Mouse (Mus musculus) cerebellum, postnatal 4 days (tissue): ENCODE data around the gene Dhrs7.
A peak's percentile ranks its signal among the peaks of the same experiment; 100 is the strongest.
"Not testable (repeated sequence)": the region's sequence is repeated elsewhere in the genome, so short reads cannot be mapped to it uniquely, and the experiment has no call there.

ENCODE experiments used
- DNase-seq, 2 experiments: peaks; one replicate each; pipeline ENCODE4 v3.0.0; 2022; ENCODE audit warnings: low spot score in 2 of 2, mixed read lengths in 1 of 2

Gene Dhrs7

DNA sequence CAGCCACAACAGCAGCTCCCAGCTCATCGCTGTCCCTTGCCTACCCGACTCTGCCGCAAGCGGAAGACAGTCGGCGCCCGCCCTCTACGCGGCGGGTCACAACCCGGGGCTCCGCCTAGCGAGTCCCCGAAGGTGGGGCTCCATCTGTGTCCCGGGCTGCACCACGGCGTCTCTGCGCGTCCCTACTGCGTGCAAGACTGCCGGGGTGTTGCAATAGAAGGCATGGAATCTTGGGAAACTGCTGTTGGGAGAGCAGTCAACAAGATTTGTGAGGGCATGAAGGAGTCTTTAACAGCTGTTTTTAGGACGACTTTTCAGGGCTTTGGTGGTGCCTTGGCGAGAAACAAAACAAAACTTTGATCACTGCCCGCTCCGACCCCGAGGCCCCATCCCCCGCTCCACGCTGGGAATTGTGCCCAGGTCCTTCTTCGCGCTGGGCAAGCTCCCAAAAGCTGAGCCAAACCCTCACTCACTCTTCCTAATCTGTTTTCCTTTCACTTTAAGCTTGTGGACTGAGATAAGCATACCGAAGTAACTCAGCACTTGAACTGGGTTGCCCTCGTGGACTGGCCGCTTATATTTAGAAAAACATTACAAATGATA lies at the start of gene Dhrs7:
Gene Dhrs7, minus strand, starts transcription at position 175 of the 603 bp plus-strand sequence.
- DNase-seq, result peak; percentile 41 to 80

DNA sequence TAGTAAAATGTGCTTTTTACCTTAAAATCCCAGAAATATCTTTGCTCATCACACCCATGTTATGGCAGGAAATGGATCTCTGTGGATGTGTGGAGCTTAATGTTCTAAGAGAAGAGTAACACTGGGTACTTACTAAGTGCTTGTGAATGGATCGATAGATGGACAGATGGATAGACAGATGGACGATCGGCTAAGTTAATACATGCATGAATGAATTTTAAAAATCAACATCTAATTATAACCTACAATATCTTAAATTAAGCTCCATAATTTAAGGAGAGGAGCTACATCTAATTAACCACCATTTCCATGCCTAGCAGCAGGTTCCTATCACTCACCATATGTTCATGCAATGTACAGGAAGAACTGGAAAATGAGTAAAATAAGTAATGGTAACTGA lies 45.3 kb upstream of the Dhrs7 start:
- no peak for DNase-seq

- no peak for DNase-seq
These were observed 39.4 kb upstream of the Dhrs7 start for GRCm38 (mm10) chr12:72704068-72704467.

GRCm38 (mm10) chr12:72700013-72700412 lies 35.3 kb upstream of the Dhrs7 start:
- DNase-seq, result no peak

DNA sequence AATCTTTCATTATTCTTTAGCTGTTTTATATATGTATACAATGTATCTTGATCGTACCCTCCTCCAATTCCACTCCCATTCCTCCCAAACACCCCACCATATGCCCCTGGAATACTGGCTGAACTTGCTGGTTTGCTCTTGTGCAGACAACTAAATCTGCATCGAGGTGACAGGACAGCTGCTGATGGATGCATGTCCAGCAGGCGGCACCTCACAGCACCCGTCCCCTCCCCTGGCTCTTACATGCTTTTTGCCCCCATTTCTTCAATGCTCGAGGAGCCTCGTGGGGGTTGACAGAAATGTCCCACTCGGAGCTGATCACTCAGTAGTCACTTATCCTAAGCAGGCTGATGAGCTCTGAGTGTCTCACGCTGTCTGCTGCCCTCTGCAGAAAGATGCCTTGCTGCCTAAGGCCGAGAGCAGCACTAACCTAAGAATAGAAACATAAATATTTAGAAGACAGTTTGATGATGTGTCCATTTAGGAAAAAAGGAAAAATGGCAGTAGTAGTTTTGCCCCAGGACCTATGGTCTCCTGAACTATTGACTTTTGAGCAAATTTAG lies 30.3 kb upstream of the Dhrs7 start:
- peak in 1 of 2 experiments; percentile 11 for DNase-seq

- DNase-seq, result peak in 1 of 2 experiments; percentile 16
These were observed 29.7 kb upstream of the Dhrs7 start for GRCm38 (mm10) chr12:72694438-72694837.

DNA sequence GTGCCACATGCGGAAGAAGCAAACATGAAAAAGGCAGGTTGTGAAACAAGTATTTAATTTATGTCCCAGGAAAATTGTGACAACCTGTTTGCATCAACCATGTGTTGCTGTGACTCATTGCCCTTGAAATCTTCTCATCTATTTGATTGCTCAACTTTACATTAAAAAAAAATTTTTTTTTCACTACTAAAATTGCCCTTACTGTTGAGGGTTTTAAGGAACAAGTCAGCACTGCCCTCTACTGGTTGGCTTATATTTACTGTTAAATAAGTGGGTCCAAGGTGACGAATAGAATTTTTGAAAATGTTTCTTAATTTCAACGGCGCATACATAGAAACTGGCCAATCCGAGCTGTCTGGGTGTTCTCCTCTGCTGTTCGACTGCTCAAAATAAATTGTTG lies 29.2 kb upstream of the Dhrs7 start:
- no peak for DNase-seq

GRCm38 (mm10) chr12:72688281-72688680 lies 23.6 kb upstream of the Dhrs7 start:
- DNase-seq, result not testable (repeated sequence)

- DNase-seq, result not testable (repeated sequence)
These were observed 23.0 kb upstream of the Dhrs7 start for GRCm38 (mm10) chr12:72687741-72688140.

DNA sequence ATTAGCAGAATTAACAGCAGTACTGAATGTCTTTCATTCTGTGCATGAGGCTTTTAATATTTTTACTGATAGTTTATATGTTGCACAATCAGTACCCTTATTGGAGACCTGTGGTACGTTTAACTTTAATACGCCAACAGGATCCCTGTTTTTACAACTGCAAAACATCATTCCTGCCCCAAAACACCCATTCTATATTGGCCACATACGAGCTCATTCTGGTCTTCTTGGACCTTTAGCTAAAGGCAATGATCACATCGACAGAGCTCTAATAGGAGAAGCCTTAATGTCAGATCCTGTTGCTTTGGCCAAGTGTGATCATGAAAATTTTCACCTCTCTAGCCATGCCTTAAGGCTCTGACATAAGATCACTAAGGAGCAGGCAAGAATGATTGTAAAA lies 21.9 kb upstream of the Dhrs7 start:
- DNase-seq, result not testable (repeated sequence)

GRCm38 (mm10) chr12:72683612-72684011 lies 18.9 kb upstream of the Dhrs7 start:
- no peak for DNase-seq

DNA sequence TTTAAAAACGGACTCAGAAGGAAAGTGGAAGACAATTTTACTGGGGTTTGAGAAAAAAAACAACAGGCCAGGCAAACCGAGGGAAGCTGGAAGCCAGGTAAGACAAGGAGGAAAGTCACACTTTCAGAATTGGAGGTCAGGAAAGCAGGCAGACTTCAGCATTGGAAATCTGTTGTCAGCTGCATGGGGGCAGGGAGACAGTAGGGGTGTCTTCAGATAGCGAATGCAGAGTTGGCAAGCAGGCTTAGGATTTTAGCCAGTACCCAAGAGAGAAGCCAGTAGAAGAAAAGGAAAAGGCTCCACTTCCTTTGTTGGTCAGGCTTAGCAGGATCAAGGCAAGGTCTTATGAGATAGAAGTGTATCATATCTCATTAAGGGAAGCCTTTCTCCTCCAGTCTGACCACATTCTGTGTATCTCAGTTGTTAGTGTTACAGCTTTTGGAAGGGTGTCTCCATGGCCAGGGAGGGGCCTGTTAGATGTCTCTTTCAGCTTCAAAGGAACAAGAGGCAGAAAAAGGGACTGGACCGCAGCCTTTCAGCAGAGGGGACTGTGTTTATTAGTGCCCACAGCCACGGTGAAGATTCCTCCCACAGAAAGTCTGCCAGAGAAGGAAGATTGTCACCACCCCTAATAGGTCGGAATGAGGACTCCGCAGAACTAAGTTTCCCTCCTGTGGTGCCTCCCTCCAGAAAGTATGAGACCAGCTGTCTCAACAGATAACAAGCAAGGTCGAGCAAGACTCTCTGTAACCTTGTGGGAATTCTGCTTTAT lies 18.0 kb upstream of the Dhrs7 start:
- no peak for DNase-seq

- DNase-seq, result no peak
These were observed 17.2 kb upstream of the Dhrs7 start for GRCm38 (mm10) chr12:72681919-72682318.

DNA sequence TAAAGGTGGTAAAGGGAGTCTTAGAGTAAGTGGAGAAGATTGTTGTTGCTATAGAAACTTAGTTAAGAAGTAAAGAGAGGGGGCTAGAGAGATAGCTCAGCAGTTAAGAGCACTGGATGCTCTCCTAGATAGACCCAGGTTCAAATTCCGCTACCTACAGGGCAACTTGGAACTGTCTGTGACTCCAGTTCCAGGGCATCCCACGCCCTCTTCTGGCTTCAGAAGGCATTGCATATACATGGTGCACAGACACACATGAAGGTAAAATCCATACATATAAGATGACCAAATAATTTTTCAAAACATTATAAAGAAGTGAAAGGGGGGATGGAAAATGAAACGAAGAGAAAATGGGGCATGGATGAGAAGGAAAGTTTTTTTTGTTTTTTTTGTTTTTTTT lies 14.9 kb upstream of the Dhrs7 start:
- DNase-seq, result no peak

DNA sequence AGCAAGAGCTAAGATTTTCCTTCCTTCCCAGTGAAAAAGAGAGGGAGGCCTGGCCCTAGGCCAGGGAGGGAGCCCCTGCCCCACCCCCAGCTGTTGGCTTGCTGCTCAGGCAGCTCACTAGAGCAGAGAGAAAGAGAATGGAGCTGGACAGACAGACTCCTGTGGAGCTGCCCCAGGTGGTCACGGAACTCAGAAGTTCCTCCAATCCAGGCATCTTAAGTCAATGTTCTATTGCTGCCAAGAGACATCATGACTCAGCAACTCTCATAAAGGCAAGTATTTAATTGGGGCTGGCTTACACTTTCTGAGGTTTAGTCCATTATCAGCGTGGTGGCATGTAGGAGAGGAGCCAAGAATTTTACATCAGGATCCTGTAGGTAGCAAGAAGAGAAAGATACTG lies 10.1 kb upstream of the Dhrs7 start:
- peak in 1 of 2 experiments; percentile 28 for DNase-seq

- DNase-seq, result no peak
These were observed 9.5 kb upstream of the Dhrs7 start for GRCm38 (mm10) chr12:72674079-72674797.

DNA sequence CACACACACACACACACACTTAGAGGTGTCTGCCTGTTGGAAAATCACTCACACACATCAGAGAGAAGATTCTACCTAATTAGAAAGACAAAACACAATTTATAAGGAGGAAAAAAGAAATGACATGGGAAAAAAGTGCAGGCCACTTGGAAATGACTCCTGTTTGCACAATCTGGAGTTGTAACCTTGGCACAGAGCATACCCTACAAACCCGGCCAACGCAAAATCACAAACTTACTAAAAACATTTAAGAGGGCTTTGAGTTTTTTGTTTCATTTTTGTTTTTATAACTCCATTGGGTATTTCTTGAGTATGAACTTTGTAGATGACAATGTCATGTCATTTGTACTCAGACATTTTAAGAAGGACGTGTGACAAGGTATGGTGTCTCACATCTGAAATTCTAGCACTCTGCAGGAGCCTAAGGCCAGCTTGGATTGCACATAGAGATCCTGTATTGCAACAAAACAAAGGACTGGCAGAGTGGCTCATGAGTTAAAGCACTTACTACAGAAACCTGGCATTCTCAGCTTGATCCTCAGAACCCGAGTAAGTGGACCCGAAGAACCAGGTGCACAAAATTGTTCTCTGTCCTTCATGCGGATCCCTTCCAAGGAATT lies 6.9 kb upstream of the Dhrs7 start:
- no peak for DNase-seq

GRCm38 (mm10) chr12:72670921-72671320 lies 6.2 kb upstream of the Dhrs7 start:
- no peak for DNase-seq

GRCm38 (mm10) chr12:72667868-72668469 lies 3.3 kb upstream of the Dhrs7 start:
- DNase-seq, result no peak

DNA sequence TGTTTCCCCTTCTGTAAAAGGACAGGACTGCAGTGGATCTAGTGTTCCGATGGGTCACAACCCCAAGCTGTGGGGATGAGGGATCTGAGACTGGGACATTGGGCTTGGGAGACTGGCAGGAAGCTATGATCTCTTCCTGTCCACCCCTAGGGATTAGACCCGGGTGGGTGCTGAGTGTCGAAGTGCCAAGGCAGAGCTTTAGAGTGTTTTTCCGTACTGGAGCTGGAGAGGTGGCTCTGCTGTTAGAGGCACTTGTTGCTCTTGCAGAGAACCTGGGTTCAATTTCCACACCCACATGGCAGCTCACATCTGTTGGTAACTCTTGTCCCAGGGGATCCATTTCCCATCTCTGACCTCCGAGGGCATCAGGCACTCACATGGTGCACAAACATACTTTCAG lies 1.3 kb upstream of the Dhrs7 start:
- DNase-seq, result no peak

- peak in 1 of 2 experiments; percentile 35 for DNase-seq
These were observed 532 bp downstream of the Dhrs7 start for GRCm38 (mm10) chr12:72664020-72664734.
